Mouse (Mus musculus) limb, embryonic 13.5 days (tissue): ENCODE data around the gene Enox1. TPM values are rescaled to one million over a fixed set of nuclear protein-coding genes. Genes with fewer than 3 reads are reported as not detected.

ENCODE experiments used
- ATAC-seq: fragments of 200-750 bp; cut with Nextera tagmentation; 2 replicates; pipeline ENCODE4 v1.8.0; 2017; ENCODE audit warnings: low read depth, moderate number of reproducible peaks, moderate TSS enrichment; ENCODE audit not compliant: low FRiP score
- H3K27ac ChIP-seq: fragments of 300-500 bp; sonication (generic); 2 replicates; pipeline ENCODE4 v1.5.1; 2015; ENCODE audit warnings: inconsistent platforms, mild to moderate bottlenecking, moderate library complexity
- H3K27me3 ChIP-seq: fragments of 300-500 bp; sonication (generic); 2 replicates; pipeline ENCODE4 v1.6.1; 2015; ENCODE audit warnings: mild to moderate bottlenecking, inconsistent platforms
- H3K36me3 ChIP-seq: fragments of 300-500 bp; sonication (generic); 2 replicates; pipeline ENCODE4 v1.6.1; 2015; ENCODE audit warnings: inconsistent platforms, mild to moderate bottlenecking, moderate library complexity
- H3K4me1 ChIP-seq: fragments of 300-500 bp; sonication (generic); 2 replicates; pipeline ENCODE4 v1.6.1; 2015; ENCODE audit warnings: inconsistent platforms
- H3K4me2 ChIP-seq: fragments of 300-500 bp; sonication (generic); replicated peaks from 2 replicates; pipeline ENCODE4 v1.6.1; 2015; ENCODE audit warnings: inconsistent platforms, mild to moderate bottlenecking, moderate library complexity
- H3K4me3 ChIP-seq: fragments of 300-500 bp; sonication (generic); 2 replicates; pipeline ENCODE4 v1.5.1; 2015; ENCODE audit warnings: moderate library complexity, mild to moderate bottlenecking, inconsistent platforms
- H3K9ac ChIP-seq: fragments of 300-500 bp; sonication (generic); 2 replicates; pipeline ENCODE4 v1.6.1; 2015; ENCODE audit warnings: mild to moderate bottlenecking, inconsistent platforms
- H3K9me3 ChIP-seq: fragments of 300-500 bp; sonication (generic); 2 replicates; pipeline ENCODE4 v1.6.1; 2016; ENCODE audit warnings: inconsistent platforms
- WGBS: fragments of 180-500 bp; shearing (Covaris S2); methylation state at CpG from one replicate; pipeline ENCODE4 v1.1.7; 2015; 5-methylcytosine and 5-hydroxymethylcytosine counted together
- polyA plus RNA-seq: library from polyadenylated mRNA; unstranded; fragments of >200 nt; fragmentation: Nextera tagmentation; extraction: Ambion mirVana; gene quantifications from 2 replicates; pipeline ENCODE4 v1.2.1, GENCODE M21; 2015

The Enox1 gene
- polyA plus RNA-seq, 1 experiment from 2014 or later = 18.9 TPM

GRCm38 (mm10) chr14:77162496-77162895, 5.9 kb downstream of the Enox1 start:
- H3K27me3 ChIP-seq = peaks cover 14% of the 10 kb centered on the region; the same call in 1 of the 2 replicates
- H3K4me1 ChIP-seq = peaks cover 10% of the 10 kb centered on the region
- H3K9ac ChIP-seq = no peak overlapping the region
- no peak overlapping the region for H3K27ac ChIP-seq
- no peak for ATAC-seq
- no peak overlapping the region for H3K4me2 ChIP-seq
- 76% methylated on average over 3 of the region's 3 CpGs for WGBS
- H3K4me3 ChIP-seq = no peak overlapping the region
- H3K36me3 ChIP-seq = no peaks in the 10 kb centered on the region
- H3K9me3 ChIP-seq = no peaks in the 10 kb centered on the region

GRCm38 (mm10) chr14:77164396-77164795, 7.8 kb downstream of the Enox1 start:
- ATAC-seq = no peak
- no peak overlapping the region for H3K27ac ChIP-seq
- no peak overlapping the region for H3K9ac ChIP-seq
- H3K36me3 ChIP-seq = no peaks in the 10 kb centered on the region
- H3K4me2 ChIP-seq = no peak overlapping the region
- WGBS = 83% methylated on average over 6 of the region's 6 CpGs
- H3K27me3 ChIP-seq = 0 out of 2 replicates have a peak, but pooled peaks cover 2% of the 10 kb centered on the region
- H3K4me3 ChIP-seq = no peak overlapping the region
- no peaks in the 10 kb centered on the region for H3K9me3 ChIP-seq
- no peaks in the 10 kb centered on the region for H3K4me1 ChIP-seq

DNA sequence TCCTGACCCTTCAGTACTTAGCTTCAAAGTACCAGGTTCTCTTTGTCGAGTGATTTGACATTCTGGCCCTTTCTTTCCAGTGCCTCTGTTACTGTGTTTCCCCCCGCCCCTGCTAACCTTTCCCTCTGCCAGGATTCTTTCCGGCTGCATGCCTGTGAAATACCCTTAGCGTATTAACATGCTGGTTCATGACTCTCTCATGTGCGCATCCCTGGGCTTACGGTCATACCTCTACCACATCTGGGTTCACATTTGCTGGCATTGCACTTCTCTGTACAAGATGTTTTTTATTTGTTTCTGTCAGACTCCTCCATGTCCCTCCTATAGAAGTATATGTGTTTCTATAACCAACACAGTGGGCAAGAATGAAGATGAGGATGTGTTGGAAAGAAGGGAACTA, 11.6 kb downstream of the Enox1 start:
- ATAC-seq = no peak
- H3K4me2 ChIP-seq = no peak overlapping the region
- H3K9ac ChIP-seq = no peak overlapping the region
- H3K27me3 ChIP-seq = no peaks in the 10 kb centered on the region
- WGBS = 90% methylated on average over 6 of the region's 6 CpGs
- no peaks in the 10 kb centered on the region for H3K4me1 ChIP-seq
- no peaks in the 10 kb centered on the region for H3K36me3 ChIP-seq
- no peak overlapping the region for H3K27ac ChIP-seq
- no peak overlapping the region for H3K4me3 ChIP-seq
- no peaks in the 10 kb centered on the region for H3K9me3 ChIP-seq

DNA sequence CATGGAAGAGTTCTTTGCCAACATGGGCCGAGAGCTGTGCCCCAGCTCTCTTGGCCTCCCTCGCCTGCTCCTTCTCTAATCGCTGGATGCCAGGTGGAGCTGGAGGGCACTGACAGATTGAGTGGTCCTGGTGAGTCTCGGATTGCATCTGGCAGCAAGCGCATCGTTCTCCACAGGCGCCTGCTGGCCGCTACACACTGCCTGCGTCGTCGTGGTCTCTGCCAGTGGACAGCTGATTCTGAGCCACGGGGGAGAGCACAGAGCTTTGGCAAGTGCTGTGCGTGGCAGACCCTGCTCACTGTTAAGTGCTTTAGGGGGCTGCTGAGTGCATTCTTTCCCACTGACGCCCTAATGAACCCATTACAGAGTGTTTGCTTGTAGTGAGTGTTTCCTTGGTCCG, 17.9 kb downstream of the Enox1 start:
- Histone ChIP-seq H3K27me3 (no peaks in the 10 kb centered on the region), H3K4me2 (no peak overlapping the region), H3K9me3 (no peaks in the 10 kb centered on the region), H3K4me1 (peaks cover 7% of the 10 kb centered on the region; the same call in 1 of the 2 replicates), H3K9ac (no peak overlapping the region), H3K4me3 (no peak overlapping the region), H3K36me3 (no peaks in the 10 kb centered on the region), H3K27ac (no peak overlapping the region)
- peak; percentile 54; the same call in 1 of the 2 replicates for ATAC-seq
- 60% methylated on average over 15 of the region's 15 CpGs for WGBS

DNA sequence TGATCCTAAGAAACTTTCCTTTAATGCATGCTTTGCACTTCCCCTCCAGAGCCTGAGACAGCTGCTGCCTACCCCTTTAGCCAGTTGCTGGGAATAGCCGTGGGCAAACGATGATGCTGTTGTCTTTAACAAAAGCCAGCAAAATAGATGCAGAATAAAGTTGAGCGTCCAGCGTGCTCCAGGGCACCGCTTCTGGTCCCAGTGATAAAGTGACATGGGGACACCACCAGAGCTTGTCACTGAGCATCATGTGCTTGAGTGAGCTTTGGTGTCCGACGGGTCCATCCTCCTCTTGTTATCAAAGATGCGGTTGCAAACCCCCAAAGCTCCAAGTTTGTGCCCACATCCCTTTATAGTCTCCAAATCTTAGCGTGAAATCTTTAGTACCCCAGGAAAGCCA, 18.4 kb downstream of the Enox1 start:
- H3K9ac ChIP-seq = no peak overlapping the region
- H3K4me1 ChIP-seq = peaks cover 7% of the 10 kb centered on the region; the same call in 1 of the 2 replicates
- H3K36me3 ChIP-seq = no peaks in the 10 kb centered on the region
- H3K4me2 ChIP-seq = no peak overlapping the region
- whole genome bisulfite sequencing = 90% methylated on average over 9 of the region's 9 CpGs
- no peaks in the 10 kb centered on the region for H3K27me3 ChIP-seq
- H3K9me3 ChIP-seq = no peaks in the 10 kb centered on the region
- no peak overlapping the region for H3K4me3 ChIP-seq
- no peak for ATAC-seq
- no peak overlapping the region for H3K27ac ChIP-seq

DNA sequence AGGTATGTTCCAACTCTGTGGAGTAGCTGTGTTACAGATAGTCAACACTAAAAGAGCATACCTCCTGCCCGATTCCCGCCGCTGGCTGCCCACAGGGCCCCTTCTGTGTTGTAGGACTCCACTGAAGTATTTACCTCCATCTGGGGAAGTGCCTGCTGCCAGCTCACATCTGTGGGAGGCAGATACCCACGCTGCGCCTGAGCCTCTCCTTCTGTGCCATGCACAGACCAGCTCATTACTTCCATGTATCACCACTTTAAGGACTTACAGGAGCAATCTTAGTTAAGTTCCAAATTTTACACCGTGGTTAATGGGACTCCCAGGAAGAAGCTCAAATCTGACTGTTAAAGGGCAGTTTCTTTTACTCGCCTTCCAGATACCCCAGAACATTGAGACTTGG, 23.7 kb downstream of the Enox1 start:
- peaks cover 19% of the 10 kb centered on the region for H3K4me1 ChIP-seq
- H3K9me3 ChIP-seq = no peaks in the 10 kb centered on the region
- H3K27ac ChIP-seq = no peak overlapping the region
- H3K36me3 ChIP-seq = no peaks in the 10 kb centered on the region
- H3K9ac ChIP-seq = no peak overlapping the region
- H3K4me3 ChIP-seq = no peak overlapping the region
- no peak overlapping the region for H3K4me2 ChIP-seq
- H3K27me3 ChIP-seq = no peaks in the 10 kb centered on the region
- ATAC-seq = no peak
- 68% methylated on average over 7 of the region's 7 CpGs for WGBS

DNA sequence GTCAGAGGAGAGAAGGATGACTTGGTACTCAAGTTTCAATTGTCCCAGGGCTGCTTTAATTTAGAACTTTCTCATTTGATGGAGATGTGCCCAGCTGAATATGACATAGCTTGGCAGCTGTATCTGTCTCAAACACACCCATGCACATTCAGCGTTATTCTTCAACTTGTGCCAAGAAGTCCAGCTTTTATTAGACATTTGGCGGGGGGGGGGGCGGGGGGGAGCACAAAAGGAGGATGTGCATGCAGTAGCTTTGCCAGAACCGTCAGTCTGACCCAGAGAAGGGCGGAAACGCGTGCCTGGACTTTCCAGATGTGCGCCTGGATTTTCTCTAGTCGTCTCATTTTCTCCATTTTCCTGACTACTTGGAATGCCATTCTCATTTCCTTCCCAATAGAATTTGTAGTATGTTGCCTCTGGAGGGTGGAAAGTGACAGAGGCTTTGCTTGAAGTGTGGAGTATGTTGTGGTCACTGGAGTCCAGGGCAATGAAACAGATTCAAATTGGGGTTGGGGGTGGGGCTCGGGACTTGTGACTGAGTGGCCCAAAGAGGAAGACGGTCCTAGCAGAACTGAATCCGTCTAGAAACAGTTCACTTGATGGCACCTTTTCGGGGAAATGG, 24.3 kb downstream of the Enox1 start:
- no peak overlapping the region for H3K4me3 ChIP-seq
- no peaks in the 10 kb centered on the region for H3K9me3 ChIP-seq
- peaks cover 19% of the 10 kb centered on the region for H3K4me1 ChIP-seq
- H3K4me2 ChIP-seq = no peak overlapping the region
- 0 out of 2 replicates have a peak, but pooled peaks have one; percentile 15 for ATAC-seq
- H3K9ac ChIP-seq = no peak overlapping the region
- no peaks in the 10 kb centered on the region for H3K36me3 ChIP-seq
- no peak overlapping the region for H3K27ac ChIP-seq
- no peaks in the 10 kb centered on the region for H3K27me3 ChIP-seq
- 45% methylated on average over 13 of the region's 13 CpGs for WGBS

DNA sequence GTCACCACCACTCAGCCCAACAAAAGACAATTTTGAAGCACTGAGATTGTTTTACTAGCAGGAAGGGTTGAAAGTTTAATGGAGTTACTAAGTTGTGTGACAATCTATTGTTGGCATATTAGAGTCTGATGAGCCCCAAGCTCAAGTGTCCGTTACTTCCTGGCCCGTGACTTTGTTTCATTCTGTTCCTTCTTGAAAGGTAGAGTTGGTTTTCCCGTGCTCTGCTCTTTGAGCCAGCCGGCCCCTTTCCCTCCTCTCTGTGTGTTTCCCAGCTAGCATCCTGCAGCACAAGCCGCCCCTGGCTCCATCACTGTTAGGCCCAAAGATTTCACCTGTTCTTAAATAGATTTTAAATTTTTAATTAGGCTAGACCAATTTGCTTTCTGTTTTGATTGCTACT, 26.9 kb downstream of the Enox1 start:
- no peak overlapping the region for H3K27ac ChIP-seq
- whole genome bisulfite sequencing = 83% methylated on average over 5 of the region's 5 CpGs
- H3K4me2 ChIP-seq = no peak overlapping the region
- H3K4me3 ChIP-seq = no peak overlapping the region
- H3K9me3 ChIP-seq = no peaks in the 10 kb centered on the region
- H3K36me3 ChIP-seq = no peaks in the 10 kb centered on the region
- no peak for ATAC-seq
- H3K27me3 ChIP-seq = no peaks in the 10 kb centered on the region
- H3K4me1 ChIP-seq = peaks cover 19% of the 10 kb centered on the region
- no peak overlapping the region for H3K9ac ChIP-seq

GRCm38 (mm10) chr14:77190158-77190557, 33.6 kb downstream of the Enox1 start:
- Histone ChIP-seq H3K4me2 (no peak overlapping the region), H3K9me3 (no peaks in the 10 kb centered on the region), H3K9ac (no peak overlapping the region), H3K36me3 (no peaks in the 10 kb centered on the region), H3K4me1 (no peaks in the 10 kb centered on the region), H3K27me3 (no peaks in the 10 kb centered on the region), H3K4me3 (no peak overlapping the region), H3K27ac (no peak overlapping the region)
- ATAC-seq = no peak
- 83% methylated on average over 2 of the region's 2 CpGs for WGBS

- Histone ChIP-seq H3K4me2 (no peak overlapping the region), H3K4me1 (no peaks in the 10 kb centered on the region), H3K27ac (no peak overlapping the region), H3K27me3 (no peaks in the 10 kb centered on the region), H3K9me3 (no peaks in the 10 kb centered on the region), H3K9ac (no peak overlapping the region), H3K36me3 (no peaks in the 10 kb centered on the region), H3K4me3 (no peak overlapping the region)
- 50% methylated on average over 18 of the region's 18 CpGs for WGBS
- no peak for ATAC-seq
Observed at GRCm38 (mm10) chr14:77195314-77196020, 38.9 kb downstream of the Enox1 start.

- Histone ChIP-seq H3K9me3 (no peaks in the 10 kb centered on the region), H3K4me2 (no peak overlapping the region), H3K4me1 (no peaks in the 10 kb centered on the region), H3K36me3 (no peaks in the 10 kb centered on the region), H3K9ac (no peak overlapping the region), H3K27ac (no peak overlapping the region), H3K4me3 (no peak overlapping the region), H3K27me3 (no peaks in the 10 kb centered on the region)
- ATAC-seq = no peak
- 63% methylated on average over 3 of the region's 3 CpGs for WGBS
Observed at GRCm38 (mm10) chr14:77196246-77196645, 39.7 kb downstream of the Enox1 start.

GRCm38 (mm10) chr14:77197414-77197915, 40.9 kb downstream of the Enox1 start:
- Histone ChIP-seq H3K9me3 (no peaks in the 10 kb centered on the region), H3K4me2 (no peak overlapping the region), H3K27ac (no peak overlapping the region), H3K9ac (no peak overlapping the region), H3K27me3 (no peaks in the 10 kb centered on the region), H3K4me3 (no peak overlapping the region), H3K36me3 (no peaks in the 10 kb centered on the region), H3K4me1 (no peaks in the 10 kb centered on the region)
- ATAC-seq = no peak
- 61% methylated on average over 2 of the region's 2 CpGs for WGBS
